Mouse (Mus musculus) adrenal gland, adult 8-10 months (tissue): ENCODE data around the gene Tbx6. TPM values are rescaled to one million over a fixed set of nuclear protein-coding genes. Genes with fewer than 3 reads are reported as not detected.

ENCODE experiments used
- DNase-seq: peaks from one replicate; pipeline ENCODE4 v3.0.0; 2022
- total RNA-seq, 4 experiments: library from RNA; stranded (reverse); gene quantifications; 2 replicates each; pipeline ENCODE4 v1.2.4; 2022

Tbx6 gene
- total RNA-seq, 4 experiments from 2014 or later = 0.35 to 0.74 (median 0.56) TPM; not detected in 1

GRCm38 (mm10) chr7:126818818-126819217, 37.5 kb downstream of the Tbx6 start:
- DNase-seq = no peak

- peak; percentile 75 for DNase-seq
Measured at GRCm38 (mm10) chr7:126821835-126822511, 40.7 kb downstream of the Tbx6 start.

- no peak for DNase-seq
Measured at GRCm38 (mm10) chr7:126822741-126823140, 41.5 kb downstream of the Tbx6 start.

- no peak for DNase-seq
Measured at GRCm38 (mm10) chr7:126823202-126823711, 42.0 kb downstream of the Tbx6 start.

- no peak for DNase-seq
Measured at GRCm38 (mm10) chr7:126823940-126824339, 42.7 kb downstream of the Tbx6 start.

GRCm38 (mm10) chr7:126825403-126825802, 44.1 kb downstream of the Tbx6 start:
- no peak for DNase-seq

GRCm38 (mm10) chr7:126825952-126826351, 44.7 kb downstream of the Tbx6 start:
- no peak for DNase-seq

GRCm38 (mm10) chr7:126831539-126831938, 50.3 kb downstream of the Tbx6 start, which contains the start of gene 4930451I11Rik:
4930451I11Rik (minus strand) TSS chr7:126831639.
- DNase-seq = no peak

- DNase-seq = peak; percentile 64
Measured at GRCm38 (mm10) chr7:126832036-126832598, 50.8 kb downstream of the Tbx6 start.

- no peak for DNase-seq
Measured at GRCm38 (mm10) chr7:126833294-126833693, 52.0 kb downstream of the Tbx6 start.

Other genes starting within 250 kb of the Tbx6 start
- gene Eif3c, start 215.1 kb upstream of the Tbx6 start, total RNA-seq = 100 to 1,000 TPM; 206 to 258 (median 232) TPM
- 1 to 10 TPM; 1.4 to 4.3 (median 3.3) TPM for gene Apobr, start 196.5 kb upstream of the Tbx6 start, total RNA-seq
- 10 to 100 TPM; 25.6 to 55.5 (median 39.8) TPM for gene Cln3, start 195.7 kb upstream of the Tbx6 start, total RNA-seq
- gene Il27, start 186.5 kb upstream of the Tbx6 start, total RNA-seq = not detected
- gene Nupr1, start 150.6 kb upstream of the Tbx6 start, total RNA-seq = 10 to 100 TPM in 2 of 4 experiments, 1 to 10 TPM in 2; 7.9 to 17.5 (median 10.3) TPM
- gene Sgf29, start 132.2 kb upstream of the Tbx6 start, total RNA-seq = 10 to 100 TPM; 30.5 to 44.4 (median 38.2) TPM
- 10 to 100 TPM; 33.4 to 42.0 (median 40.2) TPM for gene Sult1a1, start 105.1 kb upstream of the Tbx6 start, total RNA-seq
- gene Bola2, start 86.1 kb upstream of the Tbx6 start, total RNA-seq = 100 to 1,000 TPM in 1 of 4 experiments, 10 to 100 TPM in 3; 78.0 to 116 (median 95.6) TPM
- 10 to 100 TPM; 14.7 to 21.1 (median 18.2) TPM for gene Slx1b, start 85.7 kb upstream of the Tbx6 start, total RNA-seq
- gene Coro1a, start 73.7 kb upstream of the Tbx6 start, total RNA-seq = 10 to 100 TPM; 21.0 to 28.2 (median 25.0) TPM
- 100 to 1,000 TPM; 117 to 195 (median 156) TPM for gene Mapk3, start 21.9 kb upstream of the Tbx6 start, total RNA-seq
- 1 to 10 TPM; 1.8 to 9.2 (median 5.6) TPM for gene Gdpd3, start 15.1 kb upstream of the Tbx6 start, total RNA-seq
- 100 to 1,000 TPM; 114 to 148 (median 125) TPM for gene Ypel3, start 4.5 kb upstream of the Tbx6 start, total RNA-seq
- gene Ppp4c, start 11.0 kb downstream of the Tbx6 start, total RNA-seq = 100 to 1,000 TPM in 1 of 4 experiments, 10 to 100 TPM in 3; 85.9 to 100 (median 94.9) TPM
- 10 to 100 TPM in 3 of 4 experiments, 1 to 10 TPM in 1; 9.4 to 16.7 (median 13.8) TPM for gene Fam57b, start 16.2 kb downstream of the Tbx6 start, total RNA-seq
- gene 4930451I11Rik, start 50.2 kb downstream of the Tbx6 start, total RNA-seq = not detected
- gene Doc2a, start 65.9 kb downstream of the Tbx6 start, total RNA-seq = 1 to 10 TPM in 2 of 4 experiments, under 1 TPM in 2; 0.15 to 1.4 (median 1.1) TPM
- 10 to 100 TPM in 3 of 4 experiments, 1 to 10 TPM in 1; 8.7 to 21.8 (median 15.2) TPM for gene Hirip3, start 80.5 kb downstream of the Tbx6 start, total RNA-seq
- gene Ino80e, start 80.9 kb downstream of the Tbx6 start, total RNA-seq = 10 to 100 TPM; 42.7 to 56.2 (median 48.0) TPM
- gene Taok2, start 103.2 kb downstream of the Tbx6 start, total RNA-seq = 100 to 1,000 TPM in 2 of 4 experiments, 10 to 100 TPM in 2; 68.1 to 117 (median 94.5) TPM
- 10 to 100 TPM; 29.4 to 48.6 (median 37.2) TPM for gene Tmem219, start 141.4 kb downstream of the Tbx6 start, total RNA-seq
- 10 to 100 TPM; 20.9 to 35.2 (median 33.6) TPM for gene Kctd13, start 147.4 kb downstream of the Tbx6 start, total RNA-seq
- 1 to 10 TPM; 1.7 to 5.0 (median 3.7) TPM for gene Asphd1, start 168.1 kb downstream of the Tbx6 start, total RNA-seq
- gene Sez6l2, start 169.1 kb downstream of the Tbx6 start, total RNA-seq = 100 to 1,000 TPM in 3 of 4 experiments, 10 to 100 TPM in 1; 94.1 to 133 (median 117) TPM
- 100 to 1,000 TPM in 3 of 4 experiments, 10 to 100 TPM in 1; 99.2 to 107 (median 103) TPM for gene Cdipt, start 194.4 kb downstream of the Tbx6 start, total RNA-seq
- 1 to 10 TPM in 1 of 4 experiments, under 1 TPM in 3; 0.46 to 1.8 (median 0.71) TPM for gene Cdiptos, start 194.6 kb downstream of the Tbx6 start, total RNA-seq
- 100 to 1,000 TPM; 117 to 186 (median 125) TPM for gene Mvp, start 233.1 kb downstream of the Tbx6 start, total RNA-seq
- gene Pagr1b, start 235.0 kb downstream of the Tbx6 start, total RNA-seq = 1 to 10 TPM in 1 of 4 experiments, not detected in 3; 1.5 TPM
- gene Pagr1a, start 235.9 kb downstream of the Tbx6 start, total RNA-seq = 10 to 100 TPM in 3 of 4 experiments, 1 to 10 TPM in 1; 7.5 to 36.1 (median 14.3) TPM
- gene Gm42742, start 239.6 kb downstream of the Tbx6 start, total RNA-seq = 10 to 100 TPM in 3 of 4 experiments, 1 to 10 TPM in 1; 5.5 to 40.3 (median 28.9) TPM
- 1 to 10 TPM; 2.4 to 8.7 (median 6.4) TPM for gene Prrt2, start 239.7 kb downstream of the Tbx6 start, total RNA-seq
- 100 to 1,000 TPM in 3 of 4 experiments, 10 to 100 TPM in 1; 99.9 to 123 (median 111) TPM for gene Maz, start 245.6 kb downstream of the Tbx6 start, total RNA-seq